Mouse (Mus musculus): ENCODE data around the gene Tmtc2. TPM values are rescaled to one million over a fixed set of nuclear protein-coding genes. Genes with fewer than 3 reads are reported as not detected.

Tmtc2 gene
- polyA plus RNA-seq, 1 experiment from 2014 or later: 6.2 TPM

DNA sequence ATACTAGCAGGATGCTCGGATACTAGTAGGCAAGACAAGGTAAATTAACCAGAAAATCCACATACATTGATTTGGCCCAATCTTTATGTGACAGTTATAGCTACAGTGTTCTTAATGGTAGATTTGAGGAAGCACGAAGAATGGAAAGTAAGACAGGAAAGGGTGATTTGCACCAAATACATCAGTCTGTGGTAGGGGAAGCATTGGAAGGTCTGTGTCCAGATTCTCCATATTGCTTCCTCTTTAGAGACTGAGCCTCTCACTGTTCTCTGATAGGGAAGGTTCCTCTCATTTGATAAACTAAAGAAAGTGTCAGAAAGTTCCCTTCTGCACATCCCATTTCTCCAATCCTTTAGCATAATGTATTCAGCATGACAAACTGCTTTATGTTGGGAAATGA, 341.4 kb downstream of the Tmtc2 start:
- no peaks in the 10 kb centered on the region for H3K4me1 ChIP-seq (ENCODE audit: control insufficient read depth, insufficient read depth, low read length)
- H3K36me3 ChIP-seq (ENCODE audit: control insufficient read depth, insufficient read depth, low read length): no peaks in the 10 kb centered on the region
- no peaks in the 10 kb centered on the region for H3K9me3 ChIP-seq (ENCODE audit: control insufficient read depth, low read length)
- H3K27ac ChIP-seq (ENCODE audit: low read depth, low read length): no peak overlapping the region
- no peak overlapping the region for H3K4me3 ChIP-seq (ENCODE audit: low read depth, low read length)
- H3K9ac ChIP-seq (ENCODE audit: low read length): no peak overlapping the region
- H3K27me3 ChIP-seq (ENCODE audit: control insufficient read depth, insufficient read depth, low read length): no peaks in the 10 kb centered on the region
- ATAC-seq (ENCODE audit: insufficient read depth, low FRiP score, low TSS enrichment) (no peak), DNase-seq (ENCODE audit: low spot score) (no peak)
- WGBS: 96% methylated on average over 2 of the region's 2 CpGs
- no peak overlapping the region for H3K4me2 ChIP-seq (ENCODE audit: low read depth)

DNA sequence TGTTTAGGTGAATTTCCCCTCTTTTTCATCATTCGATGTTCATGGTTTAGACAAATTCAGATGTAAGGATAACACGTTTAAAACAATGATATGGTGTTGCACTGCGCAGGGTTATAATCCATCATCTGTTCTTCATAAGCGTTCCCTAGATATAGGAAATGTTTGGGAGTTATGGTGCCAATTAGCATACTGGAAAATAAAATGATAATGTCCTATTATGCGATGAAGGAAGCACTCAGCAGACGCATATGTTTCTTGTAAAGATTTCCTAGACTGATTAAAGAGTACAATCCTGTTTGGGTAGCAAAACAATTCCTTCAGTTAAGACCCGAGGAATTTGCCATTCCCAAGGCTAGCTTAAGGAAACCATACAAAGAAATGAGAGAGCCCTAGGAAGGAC, 343.8 kb downstream of the Tmtc2 start:
- H3K4me1 ChIP-seq (ENCODE audit: control insufficient read depth, insufficient read depth, low read length): no peaks in the 10 kb centered on the region
- H3K36me3 ChIP-seq (ENCODE audit: control insufficient read depth, insufficient read depth, low read length): no peaks in the 10 kb centered on the region
- no peak overlapping the region for H3K9ac ChIP-seq (ENCODE audit: low read length)
- H3K4me3 ChIP-seq (ENCODE audit: low read depth, low read length): no peak overlapping the region
- DNase-seq (ENCODE audit: low spot score) (no peak), ATAC-seq (ENCODE audit: insufficient read depth, low FRiP score, low TSS enrichment) (no peak)
- no peak overlapping the region for H3K4me2 ChIP-seq (ENCODE audit: low read depth)
- H3K27me3 ChIP-seq (ENCODE audit: control insufficient read depth, insufficient read depth, low read length): no peaks in the 10 kb centered on the region
- no peaks in the 10 kb centered on the region for H3K9me3 ChIP-seq (ENCODE audit: control insufficient read depth, low read length)
- 89% methylated on average over 7 of the region's 7 CpGs for WGBS
- no peak overlapping the region for H3K27ac ChIP-seq (ENCODE audit: low read depth, low read length)

DNA sequence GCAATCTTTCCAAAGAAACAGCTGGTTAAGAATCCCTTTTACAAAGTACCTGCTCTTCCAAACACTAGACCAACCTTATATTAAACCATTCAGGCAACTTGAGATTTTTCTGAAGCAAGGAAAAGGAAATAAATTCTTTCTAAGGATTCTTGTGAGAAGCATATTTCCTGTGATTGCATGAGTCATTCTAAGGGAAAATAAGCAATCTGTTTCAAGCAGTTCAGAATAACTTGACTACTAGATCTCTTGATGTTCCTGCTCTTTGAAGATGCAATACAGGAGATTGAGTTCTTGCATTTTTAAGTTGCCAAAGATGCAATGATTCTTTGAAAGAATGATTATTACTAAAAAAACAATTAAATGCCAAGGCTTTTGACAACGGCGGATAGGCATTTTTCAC, 345.6 kb downstream of the Tmtc2 start:
- H3K4me2 ChIP-seq (ENCODE audit: low read depth): no peak overlapping the region
- H3K27ac ChIP-seq (ENCODE audit: low read depth, low read length): no peak overlapping the region
- WGBS: 86% methylated on average over 2 of the region's 2 CpGs
- no peak overlapping the region for H3K4me3 ChIP-seq (ENCODE audit: low read depth, low read length)
- no peak overlapping the region for H3K9ac ChIP-seq (ENCODE audit: low read length)
- no peaks in the 10 kb centered on the region for H3K36me3 ChIP-seq (ENCODE audit: control insufficient read depth, insufficient read depth, low read length)
- ATAC-seq (ENCODE audit: insufficient read depth, low FRiP score, low TSS enrichment) (no peak), DNase-seq (ENCODE audit: low spot score) (no peak)
- no peaks in the 10 kb centered on the region for H3K27me3 ChIP-seq (ENCODE audit: control insufficient read depth, insufficient read depth, low read length)
- H3K9me3 ChIP-seq (ENCODE audit: control insufficient read depth, low read length): no peaks in the 10 kb centered on the region
- H3K4me1 ChIP-seq (ENCODE audit: control insufficient read depth, insufficient read depth, low read length): no peaks in the 10 kb centered on the region

DNA sequence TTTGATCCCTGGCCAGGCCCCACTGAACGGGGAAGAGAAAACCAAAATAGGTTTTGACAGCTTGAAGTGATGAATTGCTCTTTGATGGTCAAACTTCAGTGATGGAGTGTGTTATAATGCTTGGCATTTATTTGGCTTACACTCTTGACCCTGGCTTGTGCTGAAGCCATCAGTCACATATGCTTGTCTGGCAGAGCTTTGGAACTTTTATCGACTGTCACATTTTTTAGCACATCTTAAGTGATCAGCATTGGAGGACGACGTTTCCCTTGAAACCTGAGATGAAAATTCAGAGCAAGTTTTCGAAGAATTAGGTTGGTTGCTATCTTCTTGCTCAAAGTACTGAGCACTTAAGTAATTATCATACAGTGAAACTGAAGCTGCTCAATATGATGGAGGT, 346.6 kb downstream of the Tmtc2 start:
- no peak overlapping the region for H3K4me2 ChIP-seq (ENCODE audit: low read depth)
- WGBS: 58% methylated on average over 5 of the region's 5 CpGs
- no peak for DNase-seq (ENCODE audit: low spot score)

DNA sequence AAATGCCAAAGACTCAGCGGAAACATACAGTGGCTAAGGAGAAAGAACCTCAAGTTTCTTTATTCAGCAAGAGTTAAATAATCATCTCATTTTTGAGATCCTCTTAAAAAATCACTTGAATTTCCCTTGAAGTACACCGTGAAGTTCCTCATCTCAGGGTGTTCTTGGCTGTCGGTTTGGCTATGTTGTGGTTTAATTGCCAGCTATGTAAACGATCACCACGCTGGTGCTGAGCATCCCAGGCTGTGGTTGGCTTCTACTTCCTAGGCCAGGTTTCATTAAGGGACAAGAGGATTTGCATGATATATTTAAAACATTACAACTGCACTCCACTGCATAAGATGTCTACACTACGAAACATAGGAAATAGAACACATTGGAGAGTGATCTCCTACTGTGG, 348.5 kb downstream of the Tmtc2 start:
- Histone ChIP-seq H3K9ac (ENCODE audit: low read length) (no peak overlapping the region), H3K4me1 (ENCODE audit: control insufficient read depth, insufficient read depth, low read length) (no peaks in the 10 kb centered on the region), H3K27me3 (ENCODE audit: control insufficient read depth, insufficient read depth, low read length) (no peaks in the 10 kb centered on the region), H3K36me3 (ENCODE audit: control insufficient read depth, insufficient read depth, low read length) (no peaks in the 10 kb centered on the region), H3K27ac (ENCODE audit: low read depth, low read length) (no peak overlapping the region), H3K4me3 (ENCODE audit: low read depth, low read length) (no peak overlapping the region), H3K9me3 (ENCODE audit: control insufficient read depth, low read length) (no peaks in the 10 kb centered on the region), H3K4me2 (ENCODE audit: low read depth) (no peak overlapping the region)
- ATAC-seq (ENCODE audit: insufficient read depth, low FRiP score, low TSS enrichment) (no peak), DNase-seq (ENCODE audit: low spot score) (no peak)
- 90% methylated on average over 6 of the region's 6 CpGs for WGBS

More for the DNA sequence above, 346.6 kb downstream of the Tmtc2 start:
- Histone ChIP-seq H3K9ac (ENCODE audit: low read length) (no peak overlapping the region), H3K4me3 (ENCODE audit: low read depth, low read length) (no peak overlapping the region), H3K9me3 (ENCODE audit: control insufficient read depth, low read length) (no peaks in the 10 kb centered on the region), H3K36me3 (ENCODE audit: control insufficient read depth, insufficient read depth, low read length) (no peaks in the 10 kb centered on the region), H3K4me1 (ENCODE audit: control insufficient read depth, insufficient read depth, low read length) (no peaks in the 10 kb centered on the region), H3K27ac (ENCODE audit: low read depth, low read length) (no peak overlapping the region), H3K27me3 (ENCODE audit: control insufficient read depth, insufficient read depth, low read length) (no peaks in the 10 kb centered on the region)
- no peak for ATAC-seq (ENCODE audit: insufficient read depth, low FRiP score, low TSS enrichment)

DNA sequence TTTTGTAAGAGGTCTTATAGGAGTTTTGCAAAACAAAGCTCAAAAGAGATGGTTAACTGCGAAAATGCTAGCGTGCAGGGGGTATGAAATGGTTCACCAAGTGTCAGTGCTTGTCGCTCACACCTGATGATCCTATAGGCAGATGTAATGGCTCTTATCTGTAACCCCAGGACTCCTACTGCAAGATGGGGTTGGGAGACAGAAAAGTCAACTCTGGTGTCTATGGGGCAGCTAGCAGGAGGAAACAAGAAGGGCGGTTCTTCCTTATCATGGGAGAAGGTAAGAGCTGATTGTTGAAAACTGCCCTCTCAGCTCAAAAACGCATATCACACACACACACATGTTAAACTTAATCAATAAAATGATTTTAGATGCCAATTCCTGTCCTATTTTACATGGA, 351.3 kb downstream of the Tmtc2 start:
- Histone ChIP-seq H3K27ac (ENCODE audit: low read depth, low read length) (no peak overlapping the region), H3K9ac (ENCODE audit: low read length) (no peak overlapping the region), H3K4me1 (ENCODE audit: control insufficient read depth, insufficient read depth, low read length) (no peaks in the 10 kb centered on the region), H3K4me3 (ENCODE audit: low read depth, low read length) (no peak overlapping the region), H3K36me3 (ENCODE audit: control insufficient read depth, insufficient read depth, low read length) (no peaks in the 10 kb centered on the region), H3K9me3 (ENCODE audit: control insufficient read depth, low read length) (no peaks in the 10 kb centered on the region), H3K27me3 (ENCODE audit: control insufficient read depth, insufficient read depth, low read length) (no peaks in the 10 kb centered on the region), H3K4me2 (ENCODE audit: low read depth) (no peak overlapping the region)
- ATAC-seq (ENCODE audit: insufficient read depth, low FRiP score, low TSS enrichment) (no peak), DNase-seq (ENCODE audit: low spot score) (no peak)
- WGBS: 92% methylated on average over 5 of the region's 5 CpGs

DNA sequence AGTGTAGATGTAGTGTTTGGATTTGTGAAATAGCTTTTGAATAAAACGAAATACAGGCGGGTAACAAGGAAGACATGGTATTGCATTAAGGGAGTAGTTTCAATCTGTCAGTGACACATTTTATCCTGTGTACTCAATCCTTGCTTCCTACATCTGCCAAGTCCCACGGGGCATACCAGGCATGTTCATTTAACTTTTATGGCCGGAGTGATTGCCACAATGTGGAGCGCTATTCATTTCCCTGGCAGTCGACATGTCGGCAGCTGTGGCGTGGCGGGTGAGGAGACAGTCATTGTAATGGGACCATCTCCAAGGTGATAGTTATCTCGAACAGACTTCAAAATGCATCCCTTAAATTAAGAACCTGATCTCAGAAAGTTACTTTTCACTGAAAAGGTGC, 372.8 kb downstream of the Tmtc2 start:
- Histone ChIP-seq H3K4me2 (ENCODE audit: low read depth) (no peak overlapping the region), H3K36me3 (ENCODE audit: control insufficient read depth, insufficient read depth, low read length) (no peaks in the 10 kb centered on the region), H3K27ac (ENCODE audit: low read depth, low read length) (no peak overlapping the region), H3K9me3 (ENCODE audit: control insufficient read depth, low read length) (no peaks in the 10 kb centered on the region), H3K4me1 (ENCODE audit: control insufficient read depth, insufficient read depth, low read length) (peaks cover 5% of the 10 kb centered on the region; the same call in 1 of the 2 replicates), H3K9ac (ENCODE audit: low read length) (no peak overlapping the region), H3K27me3 (ENCODE audit: control insufficient read depth, insufficient read depth, low read length) (no peaks in the 10 kb centered on the region), H3K4me3 (ENCODE audit: low read depth, low read length) (no peak overlapping the region)
- ATAC-seq (ENCODE audit: insufficient read depth, low FRiP score, low TSS enrichment) (peak; percentile 53; the same call in 1 of the 2 replicates), DNase-seq (ENCODE audit: low spot score) (peak; percentile 55)
- 55% methylated on average over 10 of the region's 10 CpGs for WGBS

DNA sequence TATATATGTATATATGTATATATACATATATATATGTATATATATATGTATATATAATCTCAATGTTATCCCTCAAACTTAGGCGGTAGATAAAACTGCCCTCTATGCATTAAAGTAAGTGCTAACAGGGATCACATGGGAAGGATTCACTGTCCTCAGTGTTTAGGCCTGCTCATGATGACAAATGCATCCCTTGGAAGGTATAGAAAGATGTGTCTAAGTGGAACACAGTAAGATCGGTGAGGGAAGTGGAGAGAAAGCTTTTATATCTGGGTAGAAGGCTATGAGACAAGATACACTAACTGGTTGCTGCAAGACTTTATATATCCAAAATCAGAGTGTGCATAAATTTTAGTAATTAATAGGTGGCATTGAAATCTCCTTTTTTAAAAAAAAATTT, 373.6 kb downstream of the Tmtc2 start:
- Histone ChIP-seq H3K4me2 (ENCODE audit: low read depth) (no peak overlapping the region), H3K9ac (ENCODE audit: low read length) (no peak overlapping the region), H3K9me3 (ENCODE audit: control insufficient read depth, low read length) (no peaks in the 10 kb centered on the region), H3K27me3 (ENCODE audit: control insufficient read depth, insufficient read depth, low read length) (no peaks in the 10 kb centered on the region), H3K4me3 (ENCODE audit: low read depth, low read length) (no peak overlapping the region), H3K4me1 (ENCODE audit: control insufficient read depth, insufficient read depth, low read length) (peaks cover 5% of the 10 kb centered on the region; the same call in 1 of the 2 replicates), H3K36me3 (ENCODE audit: control insufficient read depth, insufficient read depth, low read length) (no peaks in the 10 kb centered on the region), H3K27ac (ENCODE audit: low read depth, low read length) (no peak overlapping the region)
- ATAC-seq (ENCODE audit: insufficient read depth, low FRiP score, low TSS enrichment): no peak
- DNase-seq (ENCODE audit: low spot score): no peak
- WGBS: 67% methylated on average over 2 of the region's 2 CpGs

DNA sequence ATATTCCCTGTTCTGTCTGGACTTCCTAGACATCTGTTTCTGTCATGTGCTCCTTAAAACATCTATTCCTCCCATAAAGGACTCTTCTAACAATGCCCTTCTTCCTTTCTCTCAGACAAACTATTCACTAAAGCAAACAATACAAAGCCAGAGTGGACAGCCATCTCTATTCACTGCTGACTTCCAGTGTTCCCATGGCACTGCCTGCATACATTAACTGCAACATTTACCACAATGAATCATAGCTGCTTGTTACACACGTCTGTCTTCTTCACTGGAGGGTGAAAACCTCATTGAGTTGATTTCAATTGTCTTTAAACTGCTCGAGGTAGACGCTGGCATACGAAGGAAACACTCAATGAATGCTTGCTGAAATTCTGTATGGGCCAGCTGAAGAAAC, 374.2 kb downstream of the Tmtc2 start:
- no peak overlapping the region for H3K4me3 ChIP-seq (ENCODE audit: low read depth, low read length)
- H3K27me3 ChIP-seq (ENCODE audit: control insufficient read depth, insufficient read depth, low read length): no peaks in the 10 kb centered on the region
- peaks cover 5% of the 10 kb centered on the region; the same call in 1 of the 2 replicates for H3K4me1 ChIP-seq (ENCODE audit: control insufficient read depth, insufficient read depth, low read length)
- no peaks in the 10 kb centered on the region for H3K9me3 ChIP-seq (ENCODE audit: control insufficient read depth, low read length)
- WGBS: 36% methylated on average over 4 of the region's 4 CpGs
- ATAC-seq (ENCODE audit: insufficient read depth, low FRiP score, low TSS enrichment) (peak; percentile 85), DNase-seq (ENCODE audit: low spot score) (peak; percentile 26)
- H3K36me3 ChIP-seq (ENCODE audit: control insufficient read depth, insufficient read depth, low read length): no peaks in the 10 kb centered on the region
- no peak overlapping the region; the same call in 1 of the 2 replicates for H3K9ac ChIP-seq (ENCODE audit: low read length)
- no peak overlapping the region for H3K4me2 ChIP-seq (ENCODE audit: low read depth)
- H3K27ac ChIP-seq (ENCODE audit: low read depth, low read length): peak overlapping the region; percentile 80
